Mouse (Mus musculus) cerebellum, adult 2 months (tissue): ENCODE measurements around the gene Uqcrc1. TPM values are rescaled to one million over a fixed set of nuclear protein-coding genes. Genes with fewer than 3 reads are reported as not detected.

Source experiments
- DNase-seq, 2 experiments: peaks; one replicate each; pipeline ENCODE4 v3.0.0; 2021
- H3K27ac ChIP-seq: fragments of 200-500 bp; 2 replicates; pipeline ENCODE4 v1.5.1; 2012; ENCODE audit warnings: low read length, control low read depth, inconsistent platforms; ENCODE audit not compliant: insufficient read depth
- H3K27me3 ChIP-seq: fragments of 200-500 bp; 2 replicates; pipeline ENCODE4 v1.6.1; 2012; ENCODE audit warnings: inconsistent platforms, mild to moderate bottlenecking, low read length, moderate library complexity; ENCODE audit not compliant: control insufficient read depth, insufficient read depth
- H3K4me1 ChIP-seq: fragments of 200-500 bp; 2 replicates; pipeline ENCODE4 v1.6.1; 2011; ENCODE audit warnings: low read length; ENCODE audit not compliant: control insufficient read depth, insufficient read depth
- H3K4me3 ChIP-seq: fragments of 200-500 bp; replicated peaks from 2 replicates; pipeline ENCODE3; 2011; ENCODE audit warnings: mild to moderate bottlenecking, low read depth, low read length, control low read depth; ENCODE audit not compliant: insufficient read depth
- CTCF ChIP-seq: fragments of 200-500 bp; IDR thresholded peaks from 2 replicates; pipeline ENCODE4 v1.5.1; 2011; ENCODE audit warnings: low read depth, mild to moderate bottlenecking, control low read depth, low read length, moderate library complexity, borderline replicate concordance; ENCODE audit not compliant: insufficient read depth
- POLR2A ChIP-seq: fragments of 200-500 bp; IDR thresholded peaks from 2 replicates; pipeline ENCODE4 v1.6.1; 2011; ENCODE audit warnings: low read length, control low read depth, borderline replicate concordance; ENCODE audit not compliant: insufficient read depth
- WGBS: fragments of 180-500 bp; shearing (Covaris S2); methylation state at CpG from one replicate; pipeline ENCODE4 v1.1.7; 2018; 5-methylcytosine and 5-hydroxymethylcytosine counted together
- polyA plus RNA-seq: library from polyadenylated mRNA; depleted of rRNA; stranded (reverse); fragments of >200 nt; gene quantifications from 2 replicates; pipeline ENCODE4 v1.2.3, GENCODE M21; 2012

The Uqcrc1 gene
- polyA plus RNA-seq, 1 experiment, result 672 TPM

GRCm38 (mm10) chr9:108989802-108990461 lies 53.5 kb downstream of the Uqcrc1 start:
- DNase-seq, result peak in 1 of 2 experiments; percentile 31
- H3K27me3 ChIP-seq, result no peaks in the 10 kb centered on the region
- 45% methylated on average over 4 of the region's 4 CpGs for WGBS
- no peak overlapping the region for H3K4me3 ChIP-seq
- no peaks in the 10 kb centered on the region for H3K4me1 ChIP-seq
- TF ChIP-seq CTCF (no peak), POLR2A (no peak)
- no peak overlapping the region for H3K27ac ChIP-seq

- TF ChIP-seq POLR2A, result no peak
- TF ChIP-seq CTCF, result no peak
- no peak overlapping the region for H3K4me3 ChIP-seq
- H3K4me1 ChIP-seq, result no peaks in the 10 kb centered on the region
- no peak overlapping the region for H3K27ac ChIP-seq
- no peaks in the 10 kb centered on the region for H3K27me3 ChIP-seq
- 76% methylated on average over 7 of the region's 7 CpGs for WGBS
- DNase-seq, result no peak
Observed at GRCm38 (mm10) chr9:108990462-108990820, 54.0 kb downstream of the Uqcrc1 start.

GRCm38 (mm10) chr9:108991428-108992084 lies 55.1 kb downstream of the Uqcrc1 start, which contains the start of gene Pfkfb4:
TSS of gene Pfkfb4 (plus strand) at chr9:108991778.
- Histone ChIP-seq H3K4me3 (peak within 1 kb of the TSS; percentile 85), H3K4me1 (no peaks in the 10 kb centered on the region), H3K27ac (peak within 1 kb of the TSS; percentile 8; the same call in 1 of the 2 replicates), H3K27me3 (no peaks in the 10 kb centered on the region)
- 2% methylated on average over 31 of the region's 31 CpGs for WGBS
- peak; percentile 57; the same call in 1 of the 2 replicates for TF ChIP-seq POLR2A
- no peak for TF ChIP-seq CTCF
- DNase-seq, result peak; percentile 90 to 97

- Histone ChIP-seq H3K27me3 (no peaks in the 10 kb centered on the region), H3K27ac (no peak overlapping the region), H3K4me1 (no peaks in the 10 kb centered on the region), H3K4me3 (peak overlapping the region; percentile 85)
- no peak for DNase-seq
- WGBS, result 6% methylated on average over 18 of the region's 18 CpGs
- TF ChIP-seq CTCF, result no peak
- no peak for TF ChIP-seq POLR2A
Observed at GRCm38 (mm10) chr9:108992085-108992469, 55.6 kb downstream of the Uqcrc1 start.

- no peak for TF ChIP-seq CTCF
- Histone ChIP-seq H3K27me3 (no peaks in the 10 kb centered on the region), H3K27ac (no peak overlapping the region), H3K4me1 (no peaks in the 10 kb centered on the region), H3K4me3 (no peak overlapping the region)
- DNase-seq, result no peak
- WGBS, result 76% methylated on average over 9 of the region's 9 CpGs
Observed at GRCm38 (mm10) chr9:108992620-108993361, 56.4 kb downstream of the Uqcrc1 start.

GRCm38 (mm10) chr9:108996411-108996810 lies 60.0 kb downstream of the Uqcrc1 start:
- Histone ChIP-seq H3K4me3 (no peak overlapping the region), H3K27ac (no peak overlapping the region), H3K4me1 (peaks cover 6% of the 10 kb centered on the region; the same call in 1 of the 2 replicates), H3K27me3 (no peaks in the 10 kb centered on the region)
- DNase-seq, result no peak
- 66% methylated on average over 9 of the region's 9 CpGs for WGBS
- TF ChIP-seq CTCF (no peak), POLR2A (no peak)

GRCm38 (mm10) chr9:108998287-108999166 lies 62.1 kb downstream of the Uqcrc1 start:
- no peaks in the 10 kb centered on the region for H3K27me3 ChIP-seq
- TF ChIP-seq CTCF, result no peak
- TF ChIP-seq POLR2A, result no peak
- no peak for DNase-seq
- WGBS, result 58% methylated on average over 19 of the region's 19 CpGs
- H3K4me1 ChIP-seq, result peaks cover 6% of the 10 kb centered on the region; the same call in 1 of the 2 replicates
- no peak overlapping the region for H3K4me3 ChIP-seq
- no peak overlapping the region for H3K27ac ChIP-seq
